Mouse (Mus musculus): ENCODE results near the gene Sh3tc1. TPM values are rescaled to one million over a fixed set of nuclear protein-coding genes. Genes with fewer than 3 reads are reported as not detected.

The Sh3tc1 gene
- total RNA-seq (2023), result 10 to 100 TPM; 19.0 to 25.3 TPM

DNA sequence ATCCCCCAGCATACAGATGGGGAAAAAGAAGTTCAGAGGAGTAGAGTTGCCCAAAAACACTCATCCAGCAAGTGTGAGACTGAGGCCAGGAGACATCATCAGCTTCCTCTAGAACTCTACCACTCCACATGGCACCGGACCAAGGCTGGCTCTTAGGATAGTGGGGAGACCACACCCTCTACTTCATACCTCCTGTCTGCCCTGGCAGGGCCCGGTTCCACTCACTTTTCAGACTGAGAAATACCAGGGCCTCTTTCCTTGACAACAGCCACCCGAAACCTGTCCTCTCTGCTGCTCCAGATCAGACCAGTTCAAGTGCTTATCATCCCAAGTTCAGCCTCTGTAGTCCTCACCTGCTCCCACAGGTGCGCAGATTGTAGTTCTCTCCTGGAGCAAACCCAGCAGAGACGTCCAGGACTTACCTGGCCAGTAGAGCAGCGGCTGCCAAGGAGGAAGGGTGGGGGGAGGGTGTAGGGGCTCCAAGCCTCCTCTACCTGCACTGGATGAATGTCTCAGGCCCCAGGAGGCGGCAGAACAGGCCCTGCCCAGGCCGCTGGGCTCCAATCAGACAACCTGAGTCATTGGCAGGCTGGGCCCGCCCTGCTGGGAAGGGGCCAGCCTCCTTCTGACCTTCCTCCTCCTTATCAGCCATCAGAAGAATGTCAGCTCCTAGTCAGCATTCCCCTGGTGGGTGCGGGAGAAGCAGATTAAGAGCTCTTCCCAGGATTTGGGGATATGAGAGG is at the start of gene Sh3tc1:
Gene Sh3tc1 (minus strand): TSS at position 452 of the 743 bp plus-strand sequence.

DNA sequence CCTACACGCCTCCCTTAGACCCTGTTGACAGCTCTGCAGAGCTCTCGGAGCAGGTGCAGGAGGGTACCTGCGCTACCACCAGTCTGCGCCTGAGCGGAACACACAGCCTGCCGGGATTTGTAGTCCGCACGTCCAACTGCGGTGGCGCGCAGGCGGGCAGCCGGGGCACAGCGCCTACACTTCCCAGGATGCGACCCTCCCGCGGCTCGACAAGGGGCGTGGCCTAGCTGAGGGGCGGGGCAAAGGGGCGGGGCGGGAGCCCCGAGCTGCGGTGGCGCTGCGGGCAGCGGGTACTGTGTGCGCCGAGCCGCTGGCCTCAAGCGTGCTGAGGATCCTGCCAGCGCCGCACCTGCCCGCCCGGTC is 17.8 kb upstream of the Sh3tc1 start, which contains the start of gene Ablim2:
Gene Ablim2 (plus strand): TSS at position 242 of the 363 bp plus-strand sequence.

DNA sequence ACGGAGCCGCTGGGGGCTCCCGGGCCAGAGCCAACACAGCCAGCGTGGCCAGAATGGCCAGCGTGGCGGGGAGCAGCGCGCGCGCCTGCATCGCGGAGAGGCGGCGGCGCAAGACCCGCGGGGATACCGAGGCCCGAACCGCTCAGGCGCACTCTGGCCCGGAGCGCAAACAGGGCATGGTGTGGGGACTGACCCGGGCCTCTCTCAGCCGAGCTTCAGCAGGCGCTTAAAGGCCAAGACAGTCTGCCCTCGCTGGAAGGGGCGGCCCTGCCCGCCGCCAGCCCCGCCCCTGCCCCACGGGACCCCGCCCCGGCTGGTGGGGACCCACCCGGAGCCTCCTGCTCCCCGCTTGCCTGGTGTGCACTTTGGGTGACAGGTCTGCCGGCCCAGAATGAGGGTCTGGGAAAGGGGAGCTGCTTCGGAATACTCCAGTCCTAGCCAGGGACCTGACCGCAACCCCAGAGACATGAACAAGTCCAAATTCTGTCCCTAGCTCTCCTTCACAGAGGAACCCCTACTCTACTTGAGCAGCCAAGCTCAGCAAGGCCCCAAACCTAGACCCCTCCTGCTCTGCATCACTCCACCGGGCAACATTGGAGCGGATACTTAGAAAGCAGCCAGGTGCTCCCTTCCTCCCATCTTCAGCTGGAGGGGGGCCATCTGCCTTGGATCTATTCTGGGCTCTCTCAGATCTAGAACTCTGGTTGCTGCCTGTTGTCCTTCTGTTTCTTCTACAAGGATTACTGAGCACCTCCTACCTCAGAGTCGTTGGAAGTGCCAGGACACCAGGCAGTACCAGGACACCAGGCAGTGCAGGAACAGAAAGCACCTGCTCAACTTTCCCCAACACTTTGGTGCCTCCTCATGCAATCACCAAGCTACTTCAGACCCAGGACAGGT is 60.3 kb downstream of the Sh3tc1 start, which contains the start of gene Htra3:
Gene Htra3 (minus strand): TSS at position 527 of the 900 bp plus-strand sequence.

Other genes with a start within 250 kb of the Sh3tc1 start
- gene Cpz, start 214.3 kb downstream of the Sh3tc1 start, total RNA-seq (2023), result under 1 TPM in 1 of 2 experiments, not detected in 1; 0.16 TPM
- gene Trmt44, start 164.9 kb downstream of the Sh3tc1 start, total RNA-seq (2023), result 1 to 10 TPM; 5.6 to 6.4 TPM
- 100 to 1,000 TPM; 163 to 165 TPM for gene Acox3, start 156.9 kb downstream of the Sh3tc1 start, total RNA-seq (2023)
- gene Htra3, start 60.2 kb downstream of the Sh3tc1 start, total RNA-seq (2023), result under 1 TPM; 0.26 to 0.40 TPM
- not detected for gene Ablim2, start 17.9 kb upstream of the Sh3tc1 start, total RNA-seq (2023)
- gene Afap1, start 153.3 kb upstream of the Sh3tc1 start, total RNA-seq (2023), result 1 to 10 TPM; 5.9 to 7.3 TPM

All from neutrophil, adult 59 days (primary cell).